Mouse (Mus musculus) embryonic facial prominence, embryonic 12.5 days (tissue): Measurements from ENCODE around the gene Ttll10. TPM values are rescaled to one million over a fixed set of nuclear protein-coding genes. Genes with fewer than 3 reads are reported as not detected.

Experiments
- ATAC-seq: fragments of 200-750 bp; cut with Nextera tagmentation; 2 replicates; pipeline ENCODE4 v1.8.0; 2017; ENCODE audit not compliant: insufficient number of reproducible peaks, insufficient read depth, low FRiP score, low TSS enrichment
- H3K27ac ChIP-seq: fragments of 300-500 bp; sonication (generic); 2 replicates; pipeline ENCODE4 v1.5.1; 2016; ENCODE audit warnings: mild to moderate bottlenecking
- H3K27me3 ChIP-seq: fragments of 300-500 bp; sonication (generic); 2 replicates; pipeline ENCODE4 v1.6.1; 2016; ENCODE audit warnings: mild to moderate bottlenecking, moderate library complexity
- H3K36me3 ChIP-seq: fragments of 300-500 bp; sonication (generic); 2 replicates; pipeline ENCODE4 v1.6.1; 2016; ENCODE audit warnings: mild to moderate bottlenecking
- H3K4me1 ChIP-seq: fragments of 300-500 bp; sonication (generic); 2 replicates; pipeline ENCODE4 v1.6.1; 2016
- H3K4me2 ChIP-seq: fragments of 300-500 bp; sonication (generic); replicated peaks from 2 replicates; pipeline ENCODE4 v1.6.1; 2016; ENCODE audit warnings: mild to moderate bottlenecking, moderate library complexity
- H3K4me3 ChIP-seq: fragments of 300-500 bp; sonication (generic); 2 replicates; pipeline ENCODE4 v1.5.1; 2016; ENCODE audit warnings: mild to moderate bottlenecking
- H3K9ac ChIP-seq: fragments of 300-500 bp; sonication (generic); 2 replicates; pipeline ENCODE4 v1.6.1; 2016; ENCODE audit warnings: mild to moderate bottlenecking, moderate library complexity
- H3K9me3 ChIP-seq: fragments of 300-500 bp; sonication (generic); 2 replicates; pipeline ENCODE4 v1.6.1; 2016; ENCODE audit warnings: mild to moderate bottlenecking, moderate library complexity
- WGBS: fragments of 180-500 bp; shearing (Covaris S2); methylation state at CpG from one replicate; pipeline ENCODE4 v1.1.7; 2016; 5-methylcytosine and 5-hydroxymethylcytosine counted together
- polyA plus RNA-seq: library from polyadenylated mRNA; unstranded; fragments of >200 nt; fragmentation: Nextera tagmentation; extraction: Ambion mirVana; gene quantifications from 2 replicates; pipeline ENCODE4 v1.2.1, GENCODE M21; 2016

The Ttll10 gene
- polyA plus RNA-seq, 1 experiment from 2014 or later = 1.0 TPM

- 0 out of 2 replicates have a peak overlapping the region, but pooled peaks have one; percentile 17 for H3K27ac ChIP-seq
- H3K36me3 ChIP-seq = no peaks in the 10 kb centered on the region
- ATAC-seq = no peak
- peaks cover 11% of the 10 kb centered on the region for H3K4me1 ChIP-seq
- no peak overlapping the region for H3K9ac ChIP-seq
- H3K27me3 ChIP-seq = no peaks in the 10 kb centered on the region
- H3K9me3 ChIP-seq = no peaks in the 10 kb centered on the region
- WGBS = 73% methylated on average over 9 of the region's 9 CpGs
- H3K4me2 ChIP-seq = no peak overlapping the region
- H3K4me3 ChIP-seq = no peak overlapping the region
Measured at GRCm38 (mm10) chr4:156084096-156084879, 25.1 kb upstream of the Ttll10 start.

- ATAC-seq = no peak
- no peak overlapping the region for H3K4me3 ChIP-seq
- 63% methylated on average over 5 of the region's 5 CpGs for WGBS
Measured at GRCm38 (mm10) chr4:156083348-156083747, 24.1 kb upstream of the Ttll10 start.

DNA sequence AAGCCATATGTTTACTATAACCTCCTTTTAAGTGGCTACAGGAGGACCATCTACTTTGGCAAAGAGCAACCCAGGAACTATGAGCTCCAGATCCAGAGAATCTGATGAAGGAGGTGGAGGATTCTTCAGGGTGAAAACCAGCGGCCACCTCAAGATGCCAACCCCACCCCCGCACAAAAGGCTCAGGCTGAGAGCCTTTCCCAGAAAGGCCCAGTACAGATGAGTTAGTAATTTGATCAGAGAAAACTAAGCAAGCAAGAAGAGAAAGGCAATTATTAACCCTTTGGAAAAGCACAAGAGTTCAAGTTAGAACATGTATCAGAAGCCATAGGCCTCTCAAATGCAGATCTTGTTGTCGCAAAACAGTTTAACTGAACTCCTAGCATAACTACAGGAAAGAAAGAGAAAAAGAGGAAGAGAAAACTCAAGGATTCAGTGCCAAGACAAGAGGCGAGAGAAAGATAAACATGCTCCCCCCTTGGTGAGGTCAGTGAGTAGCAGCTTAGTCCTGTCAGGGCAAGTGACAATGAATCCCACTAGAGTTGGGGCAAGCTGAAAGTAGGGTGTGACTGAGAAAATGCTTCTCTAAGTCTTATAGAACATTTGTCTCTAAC lies 23.5 kb upstream of the Ttll10 start:
- Histone ChIP-seq H3K4me3 (no peak overlapping the region), H3K27ac (peak overlapping the region; percentile 65; the same call in 1 of the 2 replicates), H3K36me3 (no peaks in the 10 kb centered on the region), H3K9me3 (no peaks in the 10 kb centered on the region), H3K27me3 (peaks cover 5% of the 10 kb centered on the region), H3K4me1 (peaks cover 17% of the 10 kb centered on the region), H3K4me2 (no peak overlapping the region), H3K9ac (no peak overlapping the region)
- ATAC-seq = no peak
- 55% methylated on average over 4 of the region's 4 CpGs for WGBS

More at GRCm38 (mm10) chr4:156083348-156083747, 24.1 kb upstream of the Ttll10 start:
- Histone ChIP-seq H3K36me3 (no peaks in the 10 kb centered on the region), H3K9ac (no peak overlapping the region), H3K27ac (0 out of 2 replicates have a peak overlapping the region, but pooled peaks have one; percentile 54), H3K4me1 (peaks cover 11% of the 10 kb centered on the region), H3K9me3 (no peaks in the 10 kb centered on the region), H3K4me2 (no peak overlapping the region), H3K27me3 (no peaks in the 10 kb centered on the region)

GRCm38 (mm10) chr4:156077499-156078301 lies 18.5 kb upstream of the Ttll10 start:
- peak overlapping the region; percentile 84 for H3K4me2 ChIP-seq
- peak overlapping the region; percentile 38; the same call in 1 of the 2 replicates for H3K9ac ChIP-seq
- H3K27me3 ChIP-seq = peaks cover 12% of the 10 kb centered on the region
- no peaks in the 10 kb centered on the region for H3K9me3 ChIP-seq
- peak; percentile 74 for ATAC-seq
- H3K27ac ChIP-seq = no peak overlapping the region
- WGBS = under 1% methylated on average over 55 of the region's 58 CpGs
- H3K4me1 ChIP-seq = peaks cover 23% of the 10 kb centered on the region
- no peaks in the 10 kb centered on the region for H3K36me3 ChIP-seq
- peak overlapping the region; percentile 39 for H3K4me3 ChIP-seq

GRCm38 (mm10) chr4:156076911-156077382 lies 17.7 kb upstream of the Ttll10 start:
- no peak for ATAC-seq
- H3K4me2 ChIP-seq = peak overlapping the region; percentile 84
- H3K27me3 ChIP-seq = peaks cover 12% of the 10 kb centered on the region
- no peaks in the 10 kb centered on the region for H3K36me3 ChIP-seq
- H3K4me3 ChIP-seq = peak overlapping the region; percentile 39
- H3K9ac ChIP-seq = no peak overlapping the region
- H3K4me1 ChIP-seq = peaks cover 18% of the 10 kb centered on the region
- H3K9me3 ChIP-seq = no peaks in the 10 kb centered on the region
- WGBS = 9% methylated on average over 8 of the region's 8 CpGs
- H3K27ac ChIP-seq = 0 out of 2 replicates have a peak overlapping the region, but pooled peaks have one; percentile 2

- H3K4me3 ChIP-seq = no peak overlapping the region
- no peaks in the 10 kb centered on the region for H3K27me3 ChIP-seq
- H3K4me1 ChIP-seq = peaks cover 10% of the 10 kb centered on the region
- H3K9ac ChIP-seq = no peak overlapping the region
- WGBS = 38% methylated on average over 2 of the region's 2 CpGs
- H3K4me2 ChIP-seq = no peak overlapping the region
- ATAC-seq = no peak
- no peaks in the 10 kb centered on the region for H3K9me3 ChIP-seq
- H3K27ac ChIP-seq = 0 out of 2 replicates have a peak overlapping the region, but pooled peaks have one; percentile 54
- H3K36me3 ChIP-seq = no peaks in the 10 kb centered on the region
Measured at GRCm38 (mm10) chr4:156070716-156071115, 11.5 kb upstream of the Ttll10 start.

- no peak overlapping the region for H3K9ac ChIP-seq
- H3K27ac ChIP-seq = 0 out of 2 replicates have a peak overlapping the region, but pooled peaks have one; percentile 54
- WGBS = 37% methylated on average over 6 of the region's 6 CpGs
Measured at GRCm38 (mm10) chr4:156070276-156070675, 11.1 kb upstream of the Ttll10 start.

GRCm38 (mm10) chr4:156069701-156070100 lies 10.5 kb upstream of the Ttll10 start:
- H3K9ac ChIP-seq = no peak overlapping the region
- H3K27ac ChIP-seq = 0 out of 2 replicates have a peak overlapping the region, but pooled peaks have one; percentile 54
- H3K4me1 ChIP-seq = peaks cover 10% of the 10 kb centered on the region
- no peaks in the 10 kb centered on the region for H3K9me3 ChIP-seq
- no peaks in the 10 kb centered on the region for H3K36me3 ChIP-seq
- 73% methylated on average over 8 of the region's 8 CpGs for WGBS
- no peak overlapping the region for H3K4me2 ChIP-seq
- H3K4me3 ChIP-seq = no peak overlapping the region
- no peak for ATAC-seq
- H3K27me3 ChIP-seq = no peaks in the 10 kb centered on the region

More at GRCm38 (mm10) chr4:156070276-156070675, 11.1 kb upstream of the Ttll10 start:
- no peaks in the 10 kb centered on the region for H3K27me3 ChIP-seq
- no peak overlapping the region for H3K4me3 ChIP-seq
- no peak overlapping the region for H3K4me2 ChIP-seq
- H3K36me3 ChIP-seq = no peaks in the 10 kb centered on the region
- ATAC-seq = 0 out of 2 replicates have a peak, but pooled peaks have one; percentile 28
- H3K4me1 ChIP-seq = peaks cover 10% of the 10 kb centered on the region
- H3K9me3 ChIP-seq = no peaks in the 10 kb centered on the region

- H3K9me3 ChIP-seq = no peaks in the 10 kb centered on the region
- H3K4me2 ChIP-seq = no peak overlapping the region
- H3K36me3 ChIP-seq = no peaks in the 10 kb centered on the region
- H3K27me3 ChIP-seq = no peaks in the 10 kb centered on the region
- H3K4me3 ChIP-seq = no peak overlapping the region
- no peak overlapping the region for H3K9ac ChIP-seq
- H3K27ac ChIP-seq = no peak overlapping the region
- no peak for ATAC-seq
- peaks cover 10% of the 10 kb centered on the region for H3K4me1 ChIP-seq
- 72% methylated on average over 5 of the region's 5 CpGs for WGBS
Measured at GRCm38 (mm10) chr4:156067256-156067949, 8.2 kb upstream of the Ttll10 start.

GRCm38 (mm10) chr4:156065156-156065894 lies 6.1 kb upstream of the Ttll10 start:
- no peak for ATAC-seq
- 84% methylated on average over 10 of the region's 10 CpGs for WGBS
- H3K9me3 ChIP-seq = no peaks in the 10 kb centered on the region

More at GRCm38 (mm10) chr4:156065156-156065894, 6.1 kb upstream of the Ttll10 start:
- H3K4me3 ChIP-seq = no peak overlapping the region
- no peak overlapping the region for H3K9ac ChIP-seq
- H3K27ac ChIP-seq = no peak overlapping the region
- peaks cover 4% of the 10 kb centered on the region for H3K4me1 ChIP-seq
- H3K36me3 ChIP-seq = no peaks in the 10 kb centered on the region
- no peak overlapping the region for H3K4me2 ChIP-seq
- H3K27me3 ChIP-seq = no peaks in the 10 kb centered on the region
